Mouse (Mus musculus): ENCODE measurements around the gene Tm6sf1. TPM values are rescaled to one million over a fixed set of nuclear protein-coding genes. Genes with fewer than 3 reads are reported as not detected.

Tm6sf1 gene
- polyA plus RNA-seq, 1 experiment from 2014 or later: 14.3 TPM

DNA sequence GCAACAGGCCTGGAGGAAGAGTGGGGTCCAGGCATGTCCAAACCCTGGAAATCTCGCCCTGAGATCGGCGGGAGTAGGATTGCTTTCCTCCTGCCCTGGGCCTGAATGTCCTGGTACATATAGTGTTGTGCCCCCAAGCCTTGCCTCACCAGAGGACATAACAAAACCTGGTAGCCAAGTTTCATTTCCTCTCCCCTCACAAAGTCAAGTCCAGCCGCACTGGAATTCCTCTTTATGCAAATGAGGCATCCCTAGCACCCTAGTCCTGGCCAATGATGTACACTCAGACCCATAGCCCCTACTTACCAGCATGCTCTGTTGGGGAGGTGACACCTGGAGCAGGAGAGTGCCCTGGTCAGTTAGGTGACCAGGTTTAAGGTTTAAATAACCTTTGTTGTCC is 2.6 kb upstream of the Tm6sf1 start:
- Histone ChIP-seq H3K9ac (ENCODE audit: low read length) (no peak overlapping the region), H3K27ac (ENCODE audit: low read depth, low read length) (no peak overlapping the region), H3K9me3 (ENCODE audit: control insufficient read depth, low read length) (no peaks in the 10 kb centered on the region), H3K36me3 (ENCODE audit: control insufficient read depth, insufficient read depth, low read length) (no peaks in the 10 kb centered on the region), H3K27me3 (ENCODE audit: control insufficient read depth, insufficient read depth, low read length) (peaks cover 2% of the 10 kb centered on the region; the same call in 1 of the 2 replicates), H3K4me3 (ENCODE audit: low read depth, low read length) (no peak overlapping the region), H3K4me1 (replicated peaks; ENCODE audit: control insufficient read depth, insufficient read depth, low read length) (peaks cover 5% of the 10 kb centered on the region; the same call in 1 of the 2 replicates), H3K4me2 (ENCODE audit: low read depth, low read length, severe bottlenecking) (no peak overlapping the region)
- WGBS: 74% methylated on average over 4 of the region's 4 CpGs
- no peak for DNase-seq (ENCODE audit: low spot score)
- no peak for ATAC-seq (replicated peaks; ENCODE audit: low FRiP score)

DNA sequence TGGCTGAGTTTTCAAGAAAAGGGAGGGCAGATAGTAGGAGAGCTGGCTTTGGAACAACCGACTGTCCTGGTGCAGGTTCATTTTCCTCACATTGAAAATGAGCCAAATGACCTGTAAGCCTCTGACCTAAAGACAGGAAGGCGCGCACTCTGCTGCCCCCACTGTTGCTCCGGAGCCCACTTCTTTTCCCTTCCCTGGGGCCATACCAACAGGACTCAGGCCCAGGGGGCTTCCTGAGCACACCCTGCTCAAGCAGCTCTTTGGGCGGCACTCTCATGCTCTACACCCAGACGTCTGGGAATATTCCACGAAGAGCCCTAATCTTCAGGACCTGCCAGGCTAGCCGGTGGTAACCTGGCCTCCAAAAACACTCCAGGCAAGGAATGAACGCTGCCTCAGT is 565 bp upstream of the Tm6sf1 start:
- Histone ChIP-seq H3K9ac (ENCODE audit: low read length) (no peak overlapping the region), H3K27me3 (ENCODE audit: control insufficient read depth, insufficient read depth, low read length) (peaks cover 2% of the 10 kb centered on the region; the same call in 1 of the 2 replicates), H3K36me3 (ENCODE audit: control insufficient read depth, insufficient read depth, low read length) (no peaks in the 10 kb centered on the region), H3K4me3 (ENCODE audit: low read depth, low read length) (no peak overlapping the region; the same call in 1 of the 2 replicates), H3K4me2 (ENCODE audit: low read depth, low read length, severe bottlenecking) (peak overlapping the region; percentile 94), H3K4me1 (replicated peaks; ENCODE audit: control insufficient read depth, insufficient read depth, low read length) (peaks cover 5% of the 10 kb centered on the region; the same call in 1 of the 2 replicates), H3K27ac (ENCODE audit: low read depth, low read length) (no peak overlapping the region), H3K9me3 (ENCODE audit: control insufficient read depth, low read length) (no peaks in the 10 kb centered on the region)
- ATAC-seq (replicated peaks; ENCODE audit: low FRiP score): no peak
- 4% methylated on average over 9 of the region's 9 CpGs for WGBS
- DNase-seq (ENCODE audit: low spot score): peak; percentile 53

- WGBS: 56% methylated on average over 11 of the region's 11 CpGs
- H3K4me3 ChIP-seq (ENCODE audit: low read depth, low read length): peak overlapping the region; percentile 57; the same call in 1 of the 2 replicates
- peak overlapping the region; percentile 94; the same call in 1 of the 2 replicates for H3K4me2 ChIP-seq (ENCODE audit: low read depth, low read length, severe bottlenecking)
- no peak overlapping the region for H3K27ac ChIP-seq (ENCODE audit: low read depth, low read length)
- H3K4me1 ChIP-seq (replicated peaks; ENCODE audit: control insufficient read depth, insufficient read depth, low read length): peaks cover 5% of the 10 kb centered on the region; the same call in 1 of the 2 replicates
- H3K9ac ChIP-seq (ENCODE audit: low read length): no peak overlapping the region; the same call in 1 of the 2 replicates
- peaks cover 2% of the 10 kb centered on the region; the same call in 1 of the 2 replicates for H3K27me3 ChIP-seq (ENCODE audit: control insufficient read depth, insufficient read depth, low read length)
- DNase-seq (ENCODE audit: low spot score) (peak; percentile 46), ATAC-seq (replicated peaks; ENCODE audit: low FRiP score) (no peak)
- no peaks in the 10 kb centered on the region for H3K36me3 ChIP-seq (ENCODE audit: control insufficient read depth, insufficient read depth, low read length)
- no peaks in the 10 kb centered on the region for H3K9me3 ChIP-seq (ENCODE audit: control insufficient read depth, low read length)
These were observed 1.3 kb downstream of the Tm6sf1 start for GRCm38 (mm10) chr7:81860071-81860470.

DNA sequence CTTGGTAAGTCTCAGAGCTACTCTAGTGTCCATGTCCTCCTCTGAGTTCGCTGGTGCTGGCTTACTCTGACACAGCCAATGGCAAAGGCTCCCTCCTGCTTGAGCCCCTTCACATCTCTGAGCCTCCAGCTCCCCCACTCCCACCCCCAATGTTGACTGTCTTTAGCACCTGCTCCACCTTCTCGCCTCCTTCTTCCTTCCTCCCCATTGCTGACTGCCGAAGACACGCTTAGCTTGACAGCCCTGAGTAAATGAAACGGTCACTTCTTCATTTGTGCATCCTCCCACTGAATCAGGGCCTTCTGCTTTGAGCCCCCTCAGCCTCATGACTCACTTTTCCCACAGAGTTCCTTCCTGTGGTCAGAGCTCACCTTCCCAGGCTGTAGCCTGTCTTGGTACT is 2.2 kb downstream of the Tm6sf1 start:
- DNase-seq (ENCODE audit: low spot score): no peak
- H3K4me3 ChIP-seq (ENCODE audit: low read depth, low read length): no peak overlapping the region
- whole genome bisulfite sequencing: 81% methylated on average over 5 of the region's 5 CpGs
- H3K9ac ChIP-seq (ENCODE audit: low read length): no peak overlapping the region
- no peak for ATAC-seq (replicated peaks; ENCODE audit: low FRiP score)
- H3K9me3 ChIP-seq (ENCODE audit: control insufficient read depth, low read length): no peaks in the 10 kb centered on the region
- peaks cover 2% of the 10 kb centered on the region; the same call in 1 of the 2 replicates for H3K27me3 ChIP-seq (ENCODE audit: control insufficient read depth, insufficient read depth, low read length)
- H3K36me3 ChIP-seq (ENCODE audit: control insufficient read depth, insufficient read depth, low read length): no peaks in the 10 kb centered on the region
- H3K4me1 ChIP-seq (replicated peaks; ENCODE audit: control insufficient read depth, insufficient read depth, low read length): peaks cover 5% of the 10 kb centered on the region; the same call in 1 of the 2 replicates
- no peak overlapping the region for H3K4me2 ChIP-seq (ENCODE audit: low read depth, low read length, severe bottlenecking)
- no peak overlapping the region for H3K27ac ChIP-seq (ENCODE audit: low read depth, low read length)

- no peak overlapping the region for H3K4me3 ChIP-seq (ENCODE audit: low read depth, low read length)
- ATAC-seq (replicated peaks; ENCODE audit: low FRiP score): no peak
- WGBS: 91% methylated on average over 2 of the region's 2 CpGs
- H3K4me1 ChIP-seq (replicated peaks; ENCODE audit: control insufficient read depth, insufficient read depth, low read length): peaks cover 5% of the 10 kb centered on the region; the same call in 1 of the 2 replicates
- DNase-seq (ENCODE audit: low spot score): peak; percentile 43
- peaks cover 2% of the 10 kb centered on the region; the same call in 1 of the 2 replicates for H3K27me3 ChIP-seq (ENCODE audit: control insufficient read depth, insufficient read depth, low read length)
- no peaks in the 10 kb centered on the region for H3K36me3 ChIP-seq (ENCODE audit: control insufficient read depth, insufficient read depth, low read length)
- no peak overlapping the region for H3K9ac ChIP-seq (ENCODE audit: low read length)
- no peaks in the 10 kb centered on the region for H3K9me3 ChIP-seq (ENCODE audit: control insufficient read depth, low read length)
- no peak overlapping the region for H3K4me2 ChIP-seq (ENCODE audit: low read depth, low read length, severe bottlenecking)
- no peak overlapping the region for H3K27ac ChIP-seq (ENCODE audit: low read depth, low read length)
These were observed 2.7 kb downstream of the Tm6sf1 start for GRCm38 (mm10) chr7:81861461-81861860.

DNA sequence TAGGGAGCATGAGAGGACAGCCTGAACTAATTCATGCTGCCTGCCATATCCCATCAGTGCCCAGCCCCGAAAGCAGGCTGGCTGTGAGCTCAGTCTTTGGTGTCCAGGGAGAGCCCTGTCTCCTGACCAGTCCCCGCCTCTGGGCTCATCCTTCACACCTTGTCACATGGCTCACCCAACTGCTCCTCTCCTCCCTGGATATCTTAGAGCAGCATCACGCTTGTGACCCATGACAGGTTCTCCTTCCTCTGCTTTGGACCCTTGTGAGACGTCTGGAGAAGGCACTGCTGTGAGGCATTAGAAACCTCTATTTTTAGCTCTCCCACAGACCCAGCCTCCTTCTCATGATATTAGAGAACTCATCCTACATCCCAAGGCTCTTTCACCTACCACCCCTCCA is 3.1 kb downstream of the Tm6sf1 start:
- Histone ChIP-seq H3K27ac (ENCODE audit: low read depth, low read length) (no peak overlapping the region), H3K27me3 (ENCODE audit: control insufficient read depth, insufficient read depth, low read length) (peaks cover 2% of the 10 kb centered on the region; the same call in 1 of the 2 replicates), H3K9ac (ENCODE audit: low read length) (no peak overlapping the region), H3K4me2 (ENCODE audit: low read depth, low read length, severe bottlenecking) (no peak overlapping the region), H3K4me1 (replicated peaks; ENCODE audit: control insufficient read depth, insufficient read depth, low read length) (peaks cover 5% of the 10 kb centered on the region; the same call in 1 of the 2 replicates), H3K4me3 (ENCODE audit: low read depth, low read length) (no peak overlapping the region), H3K9me3 (ENCODE audit: control insufficient read depth, low read length) (no peaks in the 10 kb centered on the region), H3K36me3 (ENCODE audit: control insufficient read depth, insufficient read depth, low read length) (no peaks in the 10 kb centered on the region)
- ATAC-seq (replicated peaks; ENCODE audit: low FRiP score): no peak
- 75% methylated on average over 4 of the region's 4 CpGs for WGBS
- DNase-seq (ENCODE audit: low spot score): peak; percentile 17

GRCm38 (mm10) chr7:81862587-81863583 is 4.1 kb downstream of the Tm6sf1 start:
- Histone ChIP-seq H3K9ac (ENCODE audit: low read length) (no peak overlapping the region), H3K4me3 (ENCODE audit: low read depth, low read length) (no peak overlapping the region), H3K4me1 (replicated peaks; ENCODE audit: control insufficient read depth, insufficient read depth, low read length) (peaks cover 5% of the 10 kb centered on the region; the same call in 1 of the 2 replicates), H3K27me3 (ENCODE audit: control insufficient read depth, insufficient read depth, low read length) (no peaks in the 10 kb centered on the region; the same call in 1 of the 2 replicates), H3K27ac (ENCODE audit: low read depth, low read length) (no peak overlapping the region), H3K4me2 (ENCODE audit: low read depth, low read length, severe bottlenecking) (no peak overlapping the region), H3K9me3 (ENCODE audit: control insufficient read depth, low read length) (no peaks in the 10 kb centered on the region), H3K36me3 (ENCODE audit: control insufficient read depth, insufficient read depth, low read length) (no peaks in the 10 kb centered on the region)
- ATAC-seq (replicated peaks; ENCODE audit: low FRiP score): no peak
- WGBS: 71% methylated on average over 24 of the region's 24 CpGs
- DNase-seq (ENCODE audit: low spot score): peak; percentile 48

DNA sequence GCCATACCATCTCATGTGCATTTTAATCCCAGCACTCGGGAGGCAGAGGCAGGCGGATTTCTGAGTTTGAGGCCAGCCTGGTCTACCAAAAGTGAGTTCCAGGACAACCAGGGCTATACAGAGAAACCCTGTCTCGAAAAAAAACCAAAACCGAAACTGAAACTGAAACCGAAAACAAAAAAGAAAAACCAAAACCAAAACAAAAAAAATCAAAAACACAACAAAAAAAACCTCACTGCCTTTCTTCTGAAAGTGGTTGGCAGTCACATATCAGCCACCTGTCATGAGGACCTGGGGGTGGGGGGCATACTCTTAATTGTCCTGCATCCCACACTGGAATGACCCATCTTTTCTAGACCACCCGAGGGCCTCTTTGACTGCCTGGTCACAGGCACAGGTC is 5.8 kb downstream of the Tm6sf1 start:
- no peak for ATAC-seq (replicated peaks; ENCODE audit: low FRiP score)
- Histone ChIP-seq H3K9me3 (ENCODE audit: control insufficient read depth, low read length) (no peaks in the 10 kb centered on the region), H3K27me3 (ENCODE audit: control insufficient read depth, insufficient read depth, low read length) (no peaks in the 10 kb centered on the region), H3K4me1 (replicated peaks; ENCODE audit: control insufficient read depth, insufficient read depth, low read length) (peaks cover 4% of the 10 kb centered on the region; the same call in 1 of the 2 replicates), H3K9ac (ENCODE audit: low read length) (no peak overlapping the region), H3K4me3 (ENCODE audit: low read depth, low read length) (no peak overlapping the region), H3K36me3 (ENCODE audit: control insufficient read depth, insufficient read depth, low read length) (no peaks in the 10 kb centered on the region), H3K4me2 (ENCODE audit: low read depth, low read length, severe bottlenecking) (no peak overlapping the region), H3K27ac (ENCODE audit: low read depth, low read length) (no peak overlapping the region)
- DNase-seq (ENCODE audit: low spot score): no peak
- WGBS: 84% methylated on average over 6 of the region's 6 CpGs
